Mouse (Mus musculus) sigmoid colon, adult 10 weeks (tissue): ENCODE data around the gene Gm20905. TPM values are rescaled to one million over a fixed set of nuclear protein-coding genes. Genes with fewer than 3 reads are reported as not detected.

Source experiments
- polyA plus RNA-seq: library from polyadenylated mRNA; stranded (reverse); fragments of 350-450 nt; fragmentation: Illumina TruSeq; extraction: RNeasy Lipid Tissue Mini Kit (QIAGEN cat#74804); gene quantifications from one replicate; pipeline ENCODE4 v1.2.3, GENCODE M21; 2014; ENCODE audit warnings: low read depth, low replicate concordance

Gene Gm20905
- polyA plus RNA-seq = not detected

GRCm38 (mm10) chrY:37259503-37259902 is at the start of gene Gm20905:
Gm20905 (minus strand) TSS chrY:37259603.

